Mouse (Mus musculus) myocyte (in vitro differentiated cells): ENCODE results near the gene Enox2. TPM values are rescaled to one million over a fixed set of nuclear protein-coding genes. Genes with fewer than 3 reads are reported as not detected.
A peak's percentile ranks its signal among the peaks of the same experiment; 100 is the strongest.
"Not testable (repeated sequence)": the region's sequence is repeated elsewhere in the genome, so short reads cannot be mapped to it uniquely, and the experiment has no call there.

ENCODE experiments used
- H3K27me3 ChIP-seq: one replicate; pipeline ENCODE4 v1.6.1; 2011; ENCODE audit not compliant: control insufficient read depth, insufficient read depth, insufficient read length
- H3K36me3 ChIP-seq: one replicate; pipeline ENCODE4 v1.6.1; 2011; ENCODE audit not compliant: control insufficient read depth, insufficient read depth
- H3K4me2 ChIP-seq: one replicate; pipeline ENCODE4 v1.6.1; 2011; ENCODE audit warnings: low read depth, control low read depth
- H3K4me3 ChIP-seq: one replicate; pipeline ENCODE4 v1.5.1; 2011; ENCODE audit warnings: mild to moderate bottlenecking, control low read depth, moderate library complexity
- H3K79me2 ChIP-seq: one replicate; pipeline ENCODE4 v1.6.1; 2011; ENCODE audit not compliant: control insufficient read depth, insufficient read depth
- H3ac ChIP-seq: one replicate; pipeline ENCODE4 v1.6.1; 2011; ENCODE audit not compliant: control insufficient read depth, insufficient read length
- CEBPB ChIP-seq: IDR thresholded peaks from 2 replicates; pipeline ENCODE4 v1.6.1; 2011; ENCODE audit warnings: mild to moderate bottlenecking, moderate library complexity; ENCODE audit not compliant: poor library complexity, insufficient read depth, severe bottlenecking
- E2F4 ChIP-seq: IDR thresholded peaks from one replicate; pipeline ENCODE4 v1.6.1; 2011; ENCODE audit warnings: mild to moderate bottlenecking, control low read depth, moderate library complexity; ENCODE audit not compliant: insufficient read depth
- MAX ChIP-seq: IDR thresholded peaks from one replicate; pipeline ENCODE4 v1.6.1; 2011; ENCODE audit warnings: low read depth, mild to moderate bottlenecking, control low read depth
- MYOD1 ChIP-seq, 3 experiments: IDR thresholded peaks; one replicate each; pipeline ENCODE4 v1.6.1; 2011; ENCODE audit warnings: control low read depth in 2 of 3, low read depth in 2 of 3, mild to moderate bottlenecking in 2 of 3, moderate library complexity in 1 of 3; ENCODE audit not compliant: insufficient read length in 2 of 3, control insufficient read depth in 1 of 3
- MYOG ChIP-seq, 3 experiments: IDR thresholded peaks; one replicate each; pipeline ENCODE4 v1.6.1; 2011; ENCODE audit warnings: control low read depth in 2 of 3, low read depth in 2 of 3, mild to moderate bottlenecking in 2 of 3; ENCODE audit not compliant: insufficient read length in 2 of 3, control insufficient read depth in 1 of 3, insufficient read depth in 1 of 3
- POLR2A ChIP-seq: IDR thresholded peaks from one replicate; pipeline ENCODE4 v1.6.1; 2011; ENCODE audit warnings: low read depth, mild to moderate bottlenecking, control low read depth, moderate library complexity; ENCODE audit not compliant: insufficient read length
- POLR2AphosphoS2 ChIP-seq: IDR thresholded peaks from one replicate; pipeline ENCODE4 v1.6.1; 2011; ENCODE audit warnings: low read depth, control low read depth; ENCODE audit not compliant: insufficient read length
- REST ChIP-seq: IDR thresholded peaks from one replicate; pipeline ENCODE4 v1.6.1; 2011; ENCODE audit warnings: mild to moderate bottlenecking, control low read depth, moderate library complexity; ENCODE audit not compliant: insufficient read depth, insufficient read length
- SRF ChIP-seq: IDR thresholded peaks from one replicate; pipeline ENCODE4 v1.6.1; 2011; ENCODE audit warnings: low read depth; ENCODE audit not compliant: control insufficient read depth, insufficient read length
- TCF12 ChIP-seq: IDR thresholded peaks from one replicate; pipeline ENCODE4 v1.6.1; 2011; ENCODE audit warnings: mild to moderate bottlenecking, control low read depth; ENCODE audit not compliant: poor library complexity, insufficient read depth, severe bottlenecking
- TCF3 ChIP-seq: IDR thresholded peaks from one replicate; pipeline ENCODE4 v1.6.1; 2011; ENCODE audit warnings: low read depth, control low read depth; ENCODE audit not compliant: insufficient read length
- USF1 ChIP-seq: IDR thresholded peaks from one replicate; pipeline ENCODE4 v1.6.1; 2011; ENCODE audit warnings: low read depth, mild to moderate bottlenecking, control low read depth, moderate library complexity
- polyA plus RNA-seq: library from polyadenylated mRNA; unstranded; fragments of >200 nt; fragmentation: generic; extraction: Trizol; gene quantifications from one replicate; pipeline ENCODE4 v1.2.1, GENCODE M21; 2012; ENCODE audit warnings: missing spikeins

Gene Enox2
- polyA plus RNA-seq, 1 experiment: 3.0 TPM

- Histone ChIP-seq H3K27me3 (no peaks in the 10 kb centered on the region), H3K4me2 (no peak overlapping the region), H3ac (no peak overlapping the region), H3K79me2 (no peaks in the 10 kb centered on the region), H3K36me3 (no peaks in the 10 kb centered on the region), H3K4me3 (no peak overlapping the region)
- TF ChIP-seq MAX: no peak
- no peak for TF ChIP-seq REST
- TF ChIP-seq TCF12: no peak
- no peak for TF ChIP-seq E2F4
- no peak for TF ChIP-seq CEBPB
- TF ChIP-seq SRF: no peak
- TF ChIP-seq POLR2A: no peak
- TF ChIP-seq POLR2AphosphoS2: no peak
- no peak for TF ChIP-seq MYOG (IDR thresholded peaks at IDR 0.05; ENCODE audit: control insufficient read depth in 1 of 3, insufficient read depth in 1 of 3, insufficient read length in 2 of 3, low read depth in 2 of 3)
- TF ChIP-seq MYOD1 (IDR thresholded peaks at IDR 0.05; ENCODE audit: control insufficient read depth in 1 of 3, insufficient read length in 2 of 3, low read depth in 2 of 3): no peak
- no peak for TF ChIP-seq USF1
- TF ChIP-seq TCF3: no peak
Observed at GRCm38 (mm10) chrX:49112412-49112811, 175.6 kb downstream of the Enox2 start.

DNA sequence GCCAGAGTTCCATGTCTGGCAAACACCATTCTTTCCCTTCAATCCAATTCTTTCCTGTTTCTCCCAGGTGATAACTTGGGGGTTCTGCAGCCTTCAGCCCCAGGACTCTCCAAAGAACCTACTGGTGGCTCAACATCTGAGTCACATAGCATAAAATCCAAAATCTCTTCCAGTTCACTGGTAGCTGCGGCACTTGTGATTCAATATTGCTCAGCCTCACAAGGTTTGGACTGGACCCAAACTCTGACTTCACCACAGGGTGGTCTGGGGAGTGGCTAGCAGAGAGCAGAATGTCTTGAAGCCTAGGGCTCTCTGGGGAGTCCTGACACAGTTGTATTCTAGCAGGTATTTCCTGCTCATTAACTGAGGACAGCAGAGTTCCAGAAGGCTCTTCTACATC is 187.5 kb downstream of the Enox2 start:
- H3K4me3 ChIP-seq, H3ac ChIP-seq, H3K79me2 ChIP-seq, H3K4me2 ChIP-seq, H3K27me3 ChIP-seq, H3K36me3 ChIP-seq: not testable (repeated sequence)

GRCm38 (mm10) chrX:49096249-49096648 is 191.8 kb downstream of the Enox2 start:
- Histone ChIP-seq H3ac (no peak overlapping the region), H3K36me3 (no peaks in the 10 kb centered on the region), H3K27me3 (no peaks in the 10 kb centered on the region), H3K79me2 (no peaks in the 10 kb centered on the region), H3K4me2 (no peak overlapping the region), H3K4me3 (no peak overlapping the region)
- TF ChIP-seq TCF3: no peak
- no peak for TF ChIP-seq MYOG (IDR thresholded peaks at IDR 0.05; ENCODE audit: control insufficient read depth in 1 of 3, insufficient read depth in 1 of 3, insufficient read length in 2 of 3, low read depth in 2 of 3)
- no peak for TF ChIP-seq SRF
- TF ChIP-seq REST: no peak
- TF ChIP-seq POLR2AphosphoS2: no peak
- TF ChIP-seq TCF12: no peak
- TF ChIP-seq E2F4: no peak
- no peak for TF ChIP-seq MYOD1 (IDR thresholded peaks at IDR 0.05; ENCODE audit: control insufficient read depth in 1 of 3, insufficient read length in 2 of 3, low read depth in 2 of 3)
- no peak for TF ChIP-seq POLR2A
- no peak for TF ChIP-seq CEBPB
- TF ChIP-seq MAX: no peak

DNA sequence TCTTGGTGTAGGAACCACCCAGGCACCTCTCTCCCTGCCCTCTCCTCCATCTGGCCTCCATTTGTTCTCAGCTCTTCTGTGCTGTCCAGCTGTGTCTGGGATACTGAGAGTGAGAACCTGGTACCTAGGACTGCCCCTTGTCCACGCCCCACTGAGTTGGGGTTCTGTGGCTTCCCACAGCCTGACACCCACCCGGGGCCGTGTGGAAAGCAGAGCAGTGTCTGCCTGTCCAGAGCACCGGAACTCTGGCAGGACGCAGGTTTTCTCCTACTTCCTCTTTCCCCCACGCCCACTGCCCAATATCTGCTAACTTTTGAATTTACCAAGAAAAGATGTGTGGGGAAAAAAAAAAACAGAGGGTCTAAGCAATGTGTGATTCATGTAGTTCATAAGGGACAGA is 213.0 kb downstream of the Enox2 start:
- no peak overlapping the region for H3K4me2 ChIP-seq
- no peaks in the 10 kb centered on the region for H3K36me3 ChIP-seq
- no peak overlapping the region for H3K4me3 ChIP-seq
- H3K79me2 ChIP-seq: no peaks in the 10 kb centered on the region
- H3ac ChIP-seq: no peak overlapping the region
- TF ChIP-seq TCF12 (no peak), MAX (no peak), MYOD1 (IDR thresholded peaks at IDR 0.05; ENCODE audit: control insufficient read depth in 1 of 3, insufficient read length in 2 of 3, low read depth in 2 of 3) (no peak), POLR2A (no peak), SRF (no peak), CEBPB (no peak), POLR2AphosphoS2 (no peak), MYOG (IDR thresholded peaks at IDR 0.05; ENCODE audit: control insufficient read depth in 1 of 3, insufficient read depth in 1 of 3, insufficient read length in 2 of 3, low read depth in 2 of 3) (no peak), REST (no peak), E2F4 (no peak), USF1 (no peak), TCF3 (no peak)
- H3K27me3 ChIP-seq: no peaks in the 10 kb centered on the region

GRCm38 (mm10) chrX:49073563-49073962 is 214.5 kb downstream of the Enox2 start:
- Histone ChIP-seq H3K4me2 (no peak overlapping the region), H3ac (no peak overlapping the region), H3K4me3 (no peak overlapping the region), H3K79me2 (no peaks in the 10 kb centered on the region), H3K27me3 (no peaks in the 10 kb centered on the region), H3K36me3 (no peaks in the 10 kb centered on the region)
- TF ChIP-seq MAX: no peak
- no peak for TF ChIP-seq TCF12
- no peak for TF ChIP-seq REST
- TF ChIP-seq CEBPB: no peak
- TF ChIP-seq MYOD1 (IDR thresholded peaks at IDR 0.05; ENCODE audit: control insufficient read depth in 1 of 3, insufficient read length in 2 of 3, low read depth in 2 of 3): peak in 2 of 3 experiments; percentile 9 to 10
- TF ChIP-seq SRF: peak; percentile 92
- TF ChIP-seq POLR2A: no peak

- Histone ChIP-seq H3K27me3 (no peaks in the 10 kb centered on the region), H3K4me2 (no peak overlapping the region), H3ac (no peak overlapping the region), H3K79me2 (no peaks in the 10 kb centered on the region), H3K4me3 (no peak overlapping the region), H3K36me3 (no peaks in the 10 kb centered on the region)
- TF ChIP-seq E2F4 (no peak), POLR2A (no peak), REST (no peak), TCF12 (no peak), MYOD1 (IDR thresholded peaks at IDR 0.05; ENCODE audit: control insufficient read depth in 1 of 3, insufficient read length in 2 of 3, low read depth in 2 of 3) (no peak), USF1 (no peak), POLR2AphosphoS2 (no peak), SRF (no peak), MYOG (IDR thresholded peaks at IDR 0.05; ENCODE audit: control insufficient read depth in 1 of 3, insufficient read depth in 1 of 3, insufficient read length in 2 of 3, low read depth in 2 of 3) (no peak), TCF3 (no peak), CEBPB (no peak), MAX (no peak)
Observed at GRCm38 (mm10) chrX:49045118-49045517, 242.9 kb downstream of the Enox2 start.
